Mouse (Mus musculus) bone marrow macrophage, adult 2 months (primary cell): ENCODE measurements at regions not wholly inside any gene's neighbourhood (a gene's known extent, or its start where the extent isn't known, plus 50 kb on each side); places are given as distances from the start of the nearest gene placed in this dataset.
"Not testable (repeated sequence)": the region's sequence is repeated elsewhere in the genome, so short reads cannot be mapped to it uniquely, and the experiment has no call there.

ENCODE experiments used
- H3K27ac ChIP-seq: 2 replicates; pipeline ENCODE4 v1.5.1; 2012; ENCODE audit warnings: low read depth, low read length; ENCODE audit not compliant: insufficient read depth
- H3K4me1 ChIP-seq: 2 replicates; pipeline ENCODE4 v1.6.1; 2012; ENCODE audit warnings: low read length; ENCODE audit not compliant: control insufficient read depth, insufficient read depth
- H3K4me3 ChIP-seq: 2 replicates; pipeline ENCODE4 v1.5.1; 2012; ENCODE audit warnings: mild to moderate bottlenecking, low read length, moderate library complexity; ENCODE audit not compliant: insufficient read depth
- CTCF ChIP-seq: IDR thresholded peaks from 2 replicates; pipeline ENCODE4 v1.5.1; 2012; ENCODE audit warnings: low read depth, mild to moderate bottlenecking, low read length, moderate library complexity
- POLR2A ChIP-seq: IDR thresholded peaks from 2 replicates; pipeline ENCODE4 v1.6.1; 2012; ENCODE audit warnings: mild to moderate bottlenecking, low read depth, low read length, borderline replicate concordance

GRCm38 (mm10) chr1:152252658-152253267, 133.7 kb downstream of the Tsen15 start:
- Histone ChIP-seq H3K4me3 (no peak overlapping the region), H3K4me1 (0 out of 2 replicates have a peak, but pooled peaks cover 3% of the 10 kb centered on the region), H3K27ac (no peak overlapping the region)
- no peak for TF ChIP-seq CTCF
- no peak for TF ChIP-seq POLR2A

- Histone ChIP-seq H3K4me1 (no peaks in the 10 kb centered on the region), H3K4me3 (no peak overlapping the region), H3K27ac (no peak overlapping the region)
- TF ChIP-seq CTCF: no peak
- no peak for TF ChIP-seq POLR2A
Observed at GRCm38 (mm10) chr1:152241026-152241425, 145.5 kb downstream of the Tsen15 start.

- H3K27ac ChIP-seq: no peak overlapping the region
- TF ChIP-seq CTCF (no peak), POLR2A (no peak)
- no peak overlapping the region for H3K4me3 ChIP-seq
- H3K4me1 ChIP-seq: no peaks in the 10 kb centered on the region
Observed at GRCm38 (mm10) chr1:152239376-152239775, 147.1 kb downstream of the Tsen15 start.

- no peak for TF ChIP-seq POLR2A
- no peak for TF ChIP-seq CTCF
- H3K4me1 ChIP-seq: no peaks in the 10 kb centered on the region
- H3K4me3 ChIP-seq: no peak overlapping the region
- no peak overlapping the region for H3K27ac ChIP-seq
Observed at GRCm38 (mm10) chr1:152235212-152235792, 145.4 kb upstream of the 1700025G04Rik start.

GRCm38 (mm10) chr1:152234716-152235115, 144.8 kb upstream of the 1700025G04Rik start:
- no peaks in the 10 kb centered on the region for H3K4me1 ChIP-seq
- H3K27ac ChIP-seq: no peak overlapping the region
- no peak overlapping the region for H3K4me3 ChIP-seq
- no peak for TF ChIP-seq CTCF
- no peak for TF ChIP-seq POLR2A

GRCm38 (mm10) chr1:152231717-152232202, 141.8 kb upstream of the 1700025G04Rik start:
- Histone ChIP-seq H3K4me3 (no peak overlapping the region), H3K27ac (no peak overlapping the region), H3K4me1 (no peaks in the 10 kb centered on the region)
- TF ChIP-seq CTCF (no peak), POLR2A (no peak)

GRCm38 (mm10) chr1:152229709-152230108, 139.8 kb upstream of the 1700025G04Rik start:
- TF ChIP-seq CTCF (no peak), POLR2A (no peak)
- no peak overlapping the region for H3K4me3 ChIP-seq
- H3K27ac ChIP-seq: no peak overlapping the region
- H3K4me1 ChIP-seq: no peaks in the 10 kb centered on the region

GRCm38 (mm10) chr1:152226049-152226448, 136.1 kb upstream of the 1700025G04Rik start:
- TF ChIP-seq CTCF (no peak), POLR2A (no peak)
- H3K4me1 ChIP-seq: no peaks in the 10 kb centered on the region
- H3K27ac ChIP-seq: no peak overlapping the region
- no peak overlapping the region for H3K4me3 ChIP-seq

- Histone ChIP-seq H3K4me3 (no peak overlapping the region), H3K27ac (no peak overlapping the region), H3K4me1 (no peaks in the 10 kb centered on the region)
- TF ChIP-seq POLR2A: no peak
- no peak for TF ChIP-seq CTCF
Observed at GRCm38 (mm10) chr1:152223666-152224065, 133.7 kb upstream of the 1700025G04Rik start.

GRCm38 (mm10) chr1:152220804-152221565, 131.1 kb upstream of the 1700025G04Rik start:
- Histone ChIP-seq H3K27ac (no peak overlapping the region), H3K4me1 (no peaks in the 10 kb centered on the region), H3K4me3 (no peak overlapping the region)
- TF ChIP-seq CTCF (no peak), POLR2A (no peak)

- not testable (repeated sequence) for H3K4me1 ChIP-seq, H3K4me3 ChIP-seq
Observed at GRCm38 (mm10) chr1:152219752-152220151, 129.8 kb upstream of the 1700025G04Rik start.

More at GRCm38 (mm10) chr1:152219752-152220151, 129.8 kb upstream of the 1700025G04Rik start:
- not testable (repeated sequence) for H3K27ac ChIP-seq
